Mouse (Mus musculus) adrenal gland, postnatal 10 days (tissue): ENCODE results near the gene Zfp982. TPM values are rescaled to one million over a fixed set of nuclear protein-coding genes. Genes with fewer than 3 reads are reported as not detected.
"Not testable (repeated sequence)": the region's sequence is repeated elsewhere in the genome, so short reads cannot be mapped to it uniquely, and the experiment has no call there.

Experiments
- DNase-seq: peaks from one replicate; pipeline ENCODE4 v3.0.0; 2021; ENCODE audit warnings: mixed read lengths
- long read RNA-seq, 2 experiments: library from polyadenylated mRNA; stranded (forward); transcript quantifications; one replicate each; pipeline ENCODE4 v2.0.0; 2021
- total RNA-seq, 2 experiments: library from RNA; stranded (reverse); gene quantifications; 2 replicates each; pipeline ENCODE4 v1.2.3; 2021

The Zfp982 gene
- total RNA-seq = 10 to 100 TPM in 1 of 2 experiments, 1 to 10 TPM in 1; 9.0 to 13.4 TPM
- long read RNA-seq, experiment 1, partial matches to known transcripts = 0 of 2 reads
- long read RNA-seq, experiment 1, other reads (novel, unspliced or antisense) = 2 of 2 reads
- long read RNA-seq, experiment 2, partial matches to known transcripts = 0 of 1 reads
- long read RNA-seq, experiment 2, other reads (novel, unspliced or antisense) = 1 of 1 reads

DNA sequence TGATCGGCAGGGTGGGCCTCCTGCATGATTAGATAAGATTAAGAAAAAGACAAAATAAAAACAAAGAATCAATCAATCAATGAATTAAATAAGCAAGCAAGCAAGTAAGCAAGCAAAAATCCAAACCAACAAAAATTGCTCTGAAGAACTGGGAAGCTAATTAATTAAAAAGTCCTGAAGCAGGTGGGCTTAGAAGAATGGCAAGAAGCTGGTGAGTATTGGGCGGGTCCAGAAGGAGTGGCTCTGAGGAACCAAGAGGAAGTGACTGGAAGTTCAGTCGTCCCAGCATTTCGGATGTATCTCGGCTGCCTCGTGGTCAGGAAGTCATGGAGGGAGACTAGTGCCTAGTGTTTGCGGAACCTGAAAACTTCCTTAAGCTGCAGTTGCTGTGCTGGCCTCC lies at the start of gene Zfp982:
Gene Zfp982 (plus strand): TSS at position 301 of the 400 bp plus-strand sequence.
- DNase-seq = not testable (repeated sequence)

DNA sequence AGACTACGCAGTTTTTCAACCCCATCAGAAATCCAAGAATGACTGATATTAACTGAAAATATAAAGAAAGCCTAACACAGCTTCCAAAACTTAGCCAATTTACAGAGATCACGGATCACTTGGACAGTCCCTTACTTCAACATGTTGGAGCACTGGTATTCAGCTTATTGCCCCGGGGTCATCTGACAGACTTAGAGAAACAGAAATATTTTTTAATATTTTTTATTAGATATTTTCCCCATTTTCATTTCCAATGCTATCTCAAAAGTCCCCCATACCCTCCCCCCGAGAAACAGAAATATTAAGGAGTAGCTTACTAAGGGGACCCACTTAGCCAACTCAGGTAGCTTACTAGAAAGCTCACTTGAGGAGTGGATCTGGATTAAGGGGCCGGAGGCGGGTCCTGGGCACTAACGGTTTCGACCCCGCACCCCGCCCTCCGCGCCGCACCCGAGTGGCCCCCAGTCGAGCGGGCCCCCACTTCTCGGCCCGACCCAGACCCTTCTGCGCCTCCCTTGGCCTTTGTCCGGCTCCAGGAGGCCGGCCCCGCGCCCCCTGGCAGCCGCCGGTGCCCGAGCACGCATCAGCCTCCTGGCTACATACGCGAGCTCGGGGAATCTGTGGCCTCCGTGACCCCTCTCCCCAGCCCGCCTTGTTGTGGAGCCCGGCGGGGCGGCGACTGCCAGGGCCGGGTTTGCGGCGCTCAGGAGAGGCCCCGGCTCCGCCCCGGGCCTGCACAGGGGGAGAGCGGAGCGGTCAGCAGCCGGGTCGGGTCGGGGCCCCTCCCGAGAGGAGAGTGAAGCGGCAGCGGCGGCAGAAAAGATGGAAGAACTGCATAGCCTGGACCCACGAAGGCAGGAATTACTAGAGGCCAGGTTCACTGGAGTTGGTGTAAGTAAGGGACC lies 49.3 kb upstream of the Zfp982 start:
- DNase-seq = peak; percentile 75

DNA sequence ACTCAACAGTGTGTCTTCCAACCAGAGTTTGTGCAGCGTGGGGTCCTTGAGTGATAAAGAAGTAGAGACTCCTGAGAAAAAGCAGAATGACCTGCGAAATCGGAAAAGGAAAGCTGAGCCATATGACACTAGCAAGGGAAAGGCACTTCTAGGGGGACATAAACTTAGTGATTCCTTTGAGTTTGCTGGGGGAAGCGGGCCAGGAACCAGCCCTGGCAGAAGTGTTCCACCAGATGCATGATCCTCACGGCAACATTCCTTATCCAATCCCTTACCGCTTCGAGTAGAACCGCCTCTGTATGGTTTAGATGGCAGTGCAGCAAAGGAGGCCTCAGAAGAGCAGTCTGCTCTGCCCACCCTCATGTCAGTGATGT lies 48.7 kb upstream of the Zfp982 start:
- peak; percentile 48 for DNase-seq

DNA sequence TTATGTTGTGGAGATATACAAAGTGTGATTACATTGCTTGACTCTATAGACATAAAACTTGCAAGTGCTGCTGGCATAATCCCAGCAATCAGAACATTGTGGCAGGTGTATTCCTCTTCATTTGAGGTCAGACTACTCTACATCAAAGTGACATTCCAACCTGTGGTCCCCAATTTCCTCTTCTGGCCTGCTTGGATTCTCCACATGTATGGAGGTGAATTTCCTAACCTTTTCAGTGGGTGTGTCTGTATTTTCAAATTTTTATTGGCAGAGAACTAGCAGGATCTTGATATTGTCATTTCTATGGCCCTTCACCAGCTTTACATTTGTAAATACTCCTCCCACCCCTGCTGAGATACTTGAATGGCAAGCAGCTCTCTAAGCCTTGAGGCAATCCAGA lies 46.8 kb upstream of the Zfp982 start:
- DNase-seq = not testable (repeated sequence)

DNA sequence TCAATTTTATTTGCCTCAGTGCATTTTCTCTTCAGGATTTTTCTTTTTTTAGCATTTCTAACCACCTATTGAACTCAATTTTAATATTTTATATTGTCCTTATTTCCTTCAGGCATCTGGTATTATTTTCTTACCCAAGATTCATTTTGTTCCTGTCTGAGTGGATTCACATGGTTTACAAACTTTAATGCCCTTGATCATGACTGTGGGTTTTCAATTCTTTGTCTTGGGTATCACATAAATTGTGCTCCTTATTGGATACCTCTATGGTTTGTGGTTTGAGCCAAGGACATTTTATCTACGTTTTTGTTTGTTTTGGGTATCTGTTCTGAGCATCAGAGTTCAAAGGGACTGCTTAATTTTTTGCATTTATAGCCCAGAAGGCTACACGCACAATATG lies 43.9 kb upstream of the Zfp982 start:
- DNase-seq = no peak

DNA sequence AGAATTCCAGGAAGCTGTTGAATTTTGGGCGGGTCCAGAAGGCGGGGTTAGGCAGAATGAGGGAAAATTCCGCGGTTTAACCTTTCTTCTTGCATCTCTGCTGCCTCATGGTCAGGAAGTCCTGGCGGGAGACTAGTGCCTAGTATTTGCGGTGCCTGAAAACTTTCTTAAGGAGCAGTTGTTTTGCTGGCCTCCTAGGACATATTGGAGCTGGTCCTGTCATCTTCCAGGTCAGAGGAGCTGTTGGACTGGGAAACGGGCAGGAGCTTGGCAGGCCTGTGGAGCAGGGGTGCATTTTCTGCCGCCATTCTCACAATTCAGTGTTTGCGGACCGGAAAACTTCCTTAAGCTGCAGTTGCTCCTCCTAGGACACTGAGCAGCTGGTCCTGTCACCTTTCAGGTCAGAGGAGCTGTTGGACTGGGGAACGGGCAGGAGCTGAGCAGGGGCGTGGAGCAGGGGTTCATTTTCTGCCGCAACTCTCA lies 43.1 kb upstream of the Zfp982 start:
- no peak for DNase-seq

DNA sequence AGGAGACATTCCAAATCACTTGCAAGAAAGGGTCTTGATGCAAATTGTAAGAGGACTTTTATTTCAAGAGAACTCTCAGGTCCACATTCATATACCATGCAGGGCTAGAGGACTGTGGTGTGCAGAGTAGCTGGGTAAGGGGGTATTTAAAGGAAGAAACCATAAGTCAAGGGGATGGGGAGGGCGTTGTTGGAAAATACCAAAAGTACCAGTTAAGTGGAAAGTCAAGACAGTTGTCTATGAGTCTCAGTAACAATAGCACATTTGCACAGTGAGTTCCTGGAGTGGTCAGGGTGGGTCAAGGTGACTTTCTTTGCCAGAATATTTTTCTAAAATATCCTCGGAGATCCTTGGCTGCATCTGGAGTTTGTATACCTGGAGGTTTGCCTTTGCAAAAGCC lies 42.2 kb upstream of the Zfp982 start:
- DNase-seq = not testable (repeated sequence)

DNA sequence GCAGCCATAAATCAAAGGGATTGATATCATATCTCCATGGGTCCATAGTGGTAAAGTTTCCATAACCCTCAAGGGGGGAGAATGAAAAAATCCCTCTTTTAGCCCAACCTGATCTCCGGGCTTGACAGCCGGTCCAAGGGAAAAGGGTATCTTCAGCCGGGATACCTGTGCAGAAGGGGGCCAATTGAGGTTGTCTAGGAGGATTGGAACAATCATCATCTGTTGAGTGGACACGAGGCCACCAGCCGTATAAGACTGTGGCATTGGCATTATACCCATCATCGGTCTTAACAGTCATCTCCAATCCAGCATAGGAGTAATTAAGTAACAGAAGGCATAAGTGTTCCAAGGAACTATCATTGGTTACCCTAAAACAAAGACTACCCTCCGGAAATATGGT lies 25.0 kb upstream of the Zfp982 start:
- DNase-seq = not testable (repeated sequence)

DNA sequence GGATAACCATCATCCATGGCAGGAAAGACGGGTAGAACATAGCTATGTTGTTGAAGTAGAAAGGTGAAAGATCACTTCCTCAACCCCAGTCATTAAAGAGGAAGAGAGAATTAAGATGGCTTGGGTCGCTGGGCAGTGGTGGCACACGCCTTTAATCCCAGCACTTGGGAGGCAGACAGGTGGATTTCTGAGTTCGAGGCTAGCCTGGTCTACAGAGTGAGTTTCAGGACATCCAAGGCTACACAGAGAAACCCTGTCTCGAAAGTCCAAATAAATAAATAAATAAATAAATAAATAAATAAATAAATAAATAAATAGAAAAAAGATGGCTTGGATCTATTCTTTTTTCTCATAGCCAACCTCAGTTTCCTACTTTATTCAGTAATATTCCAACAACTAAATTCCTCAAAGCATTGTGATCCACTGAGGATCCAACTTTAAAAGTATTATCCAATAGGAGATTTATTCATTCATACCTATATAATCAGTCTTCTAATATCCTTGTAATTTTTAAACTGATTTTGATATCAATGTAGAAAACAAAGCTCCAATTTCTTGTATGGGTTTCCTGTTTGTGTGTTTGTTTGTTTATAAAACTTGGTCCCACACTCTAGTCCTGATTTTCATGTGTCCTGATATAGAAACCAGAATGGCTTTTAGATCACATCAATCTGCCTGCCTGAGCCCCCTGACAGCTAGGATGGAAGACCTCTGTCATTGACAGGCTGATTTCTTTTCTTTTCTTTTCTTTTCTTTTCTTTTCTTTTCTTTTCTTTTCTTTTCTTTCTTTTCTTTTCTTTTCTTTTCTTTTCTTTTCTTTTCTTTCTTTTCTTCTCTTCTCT lies 6.8 kb downstream of the Zfp982 start:
- DNase-seq = not testable (repeated sequence)

DNA sequence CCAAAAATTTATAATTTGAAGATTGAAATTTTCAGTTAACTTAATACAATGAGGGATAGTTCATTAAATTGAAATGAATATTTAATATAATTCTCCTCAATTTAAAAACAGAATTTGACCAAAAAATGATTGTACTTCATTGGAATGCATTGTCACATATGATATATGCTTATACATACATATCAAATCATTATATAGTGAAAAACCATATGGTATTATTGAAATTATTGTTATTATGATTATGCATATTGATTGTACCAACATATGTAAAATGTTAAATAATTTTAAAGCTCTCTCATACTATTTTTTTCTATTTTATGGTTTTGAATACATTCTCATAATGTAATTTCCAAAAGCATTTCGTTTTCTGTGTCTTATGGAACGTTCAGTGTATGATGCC lies 17.0 kb downstream of the Zfp982 start:
- DNase-seq = no peak

DNA sequence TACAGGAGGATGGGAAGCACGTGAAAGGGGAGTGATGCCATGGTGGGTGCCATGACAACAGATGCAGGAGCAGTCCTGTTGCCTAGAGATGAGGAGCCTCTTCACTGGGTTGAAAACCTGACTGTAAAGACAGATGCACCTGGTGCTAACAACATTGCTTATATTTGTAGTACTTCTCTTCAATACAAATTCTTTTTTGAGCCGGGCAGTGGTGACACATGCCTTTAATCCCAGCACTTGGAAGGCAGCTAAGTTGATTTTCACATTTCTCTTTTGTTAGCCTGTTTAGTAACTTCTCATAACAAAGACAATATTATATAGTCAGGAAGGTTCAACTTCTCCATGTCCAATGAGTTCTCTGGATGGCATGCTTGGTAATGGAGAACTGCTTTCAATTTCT lies 26.8 kb downstream of the Zfp982 start:
- DNase-seq = no peak

DNA sequence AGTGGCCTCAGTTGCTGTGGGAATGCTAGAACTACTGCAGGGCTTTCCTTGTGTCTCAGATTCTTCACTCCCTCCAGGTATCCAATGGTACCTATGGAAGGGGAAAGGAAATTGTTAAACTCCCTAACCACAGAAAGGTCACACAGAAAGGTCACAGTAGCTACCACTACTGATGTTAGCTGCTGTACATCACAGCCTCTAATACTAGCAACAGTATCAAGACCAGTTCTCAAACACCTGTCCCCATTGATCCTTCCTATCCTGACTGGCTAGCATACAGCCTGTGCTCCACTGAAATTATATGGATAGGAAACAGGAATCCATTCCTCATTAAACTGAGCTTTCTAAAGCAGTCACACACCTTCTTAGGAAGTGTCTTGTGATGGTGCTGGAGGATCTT lies 27.9 kb downstream of the Zfp982 start:
- no peak for DNase-seq

DNA sequence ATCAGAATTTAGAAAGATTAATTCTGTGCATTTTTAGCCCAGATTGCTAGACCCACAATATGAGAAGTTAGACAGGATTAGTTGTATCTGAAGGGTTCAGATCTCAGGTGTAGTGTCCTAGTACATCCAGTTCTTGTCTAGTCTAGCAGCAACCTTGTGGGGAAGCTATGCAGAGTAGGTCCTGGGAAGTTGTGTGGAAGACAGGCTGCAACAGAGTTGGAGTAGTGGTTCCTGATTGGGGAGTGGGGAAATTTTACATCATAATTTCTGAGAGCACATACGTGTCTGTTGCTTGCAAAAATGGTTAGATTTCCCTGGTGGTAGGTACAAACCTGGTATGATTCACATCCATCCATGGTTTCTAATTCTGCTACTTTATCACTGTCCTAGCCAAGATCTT lies 32.9 kb downstream of the Zfp982 start:
- no peak for DNase-seq

DNA sequence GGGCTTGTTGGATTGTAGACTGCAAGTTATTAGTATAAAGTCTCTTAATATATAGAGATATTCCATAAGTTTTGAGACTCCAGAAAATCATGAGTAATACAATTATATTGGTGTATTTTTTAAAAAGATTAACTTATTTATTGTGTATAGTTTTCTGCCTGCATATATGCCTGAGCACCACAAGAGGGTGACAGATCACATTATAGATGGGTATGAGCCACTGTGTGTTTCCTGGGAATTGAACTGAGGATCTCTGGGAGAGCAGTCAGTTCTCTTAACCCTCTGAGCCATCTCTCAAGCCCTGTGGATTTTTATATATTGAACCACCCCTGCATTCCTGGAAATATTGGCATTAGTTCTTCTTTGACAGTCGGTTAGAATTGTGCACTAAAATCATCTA lies 38.1 kb downstream of the Zfp982 start:
- no peak for DNase-seq

DNA sequence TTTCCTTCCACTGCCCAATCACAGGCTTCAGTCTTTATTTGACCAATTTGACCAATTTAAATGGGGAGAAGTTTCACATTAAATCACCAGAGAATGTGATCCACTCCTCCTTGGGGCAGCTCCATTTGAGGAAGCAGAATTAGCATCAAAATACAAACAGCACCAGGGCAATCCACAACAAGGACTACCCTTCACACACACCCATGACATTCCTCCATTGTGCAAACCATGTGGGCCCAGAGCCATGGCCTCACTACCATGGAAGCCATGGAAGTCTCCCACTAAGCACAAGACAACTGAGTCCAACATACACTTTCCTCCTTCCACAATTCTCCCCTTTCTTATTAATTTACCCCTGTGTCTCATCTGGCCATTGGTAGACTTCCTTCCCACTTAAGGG lies 43.7 kb downstream of the Zfp982 start:
- DNase-seq = not testable (repeated sequence)

DNA sequence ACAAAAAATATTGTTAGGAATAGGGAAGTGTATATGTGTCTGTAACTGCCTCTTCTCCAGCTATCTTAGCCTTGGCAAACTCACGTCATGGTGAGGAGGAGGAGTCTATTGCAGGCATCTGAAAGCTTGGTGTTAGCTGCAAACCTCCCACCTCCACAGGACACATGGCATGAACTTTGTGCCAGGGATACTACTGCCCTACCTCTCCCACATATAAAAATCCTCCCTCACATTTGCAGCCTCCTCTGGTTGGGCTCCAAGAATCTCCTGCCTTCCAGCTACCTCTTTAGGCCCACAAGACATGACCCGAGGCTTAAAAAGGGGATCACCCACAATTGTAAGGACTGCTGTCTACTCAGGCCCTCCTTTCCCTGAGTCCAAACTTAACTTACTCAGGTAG lies 45.5 kb downstream of the Zfp982 start:
- DNase-seq = no peak

DNA sequence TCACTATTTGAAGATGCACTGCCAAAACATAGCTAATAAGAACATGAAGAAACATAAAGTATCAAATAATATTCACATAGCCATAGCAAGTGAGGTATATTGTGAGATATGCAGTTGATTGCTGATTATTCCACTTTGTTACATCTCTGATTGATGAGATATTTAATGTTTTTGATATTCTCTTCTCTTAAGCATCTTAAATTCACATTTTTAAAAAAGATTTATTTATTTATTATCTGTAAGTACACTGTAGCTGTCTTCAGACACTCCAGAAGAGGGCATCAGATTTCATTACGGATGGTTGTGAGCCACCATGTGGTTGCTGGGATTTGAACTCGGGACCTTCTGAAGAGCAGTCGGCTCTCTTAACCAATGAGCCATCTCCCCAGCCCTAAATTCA lies 47.7 kb downstream of the Zfp982 start, which contains the start of gene Gm16503:
Gene Gm16503 (plus strand): TSS at position 301 of the 400 bp plus-strand sequence.
- not testable (repeated sequence) for DNase-seq

DNA sequence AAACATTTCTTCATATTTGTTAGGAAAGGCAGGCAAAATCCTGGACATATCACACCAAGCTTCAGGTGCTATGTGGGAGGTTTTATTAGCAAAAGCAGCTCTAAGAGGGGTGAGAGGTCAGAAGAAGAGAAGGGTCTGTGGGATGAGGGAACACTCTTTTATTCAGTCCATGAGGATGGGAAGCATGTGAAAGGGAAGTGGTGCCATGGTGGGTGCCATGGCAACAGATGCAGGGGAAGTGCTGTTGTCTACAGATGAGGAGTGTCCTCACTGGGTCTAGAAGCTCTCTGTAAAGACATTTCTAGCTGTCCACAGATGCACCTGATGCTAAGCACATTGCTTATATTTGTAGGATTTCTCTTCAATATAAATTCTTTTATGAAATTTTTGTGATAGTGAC lies 48.9 kb downstream of the Zfp982 start:
- DNase-seq = no peak

DNA sequence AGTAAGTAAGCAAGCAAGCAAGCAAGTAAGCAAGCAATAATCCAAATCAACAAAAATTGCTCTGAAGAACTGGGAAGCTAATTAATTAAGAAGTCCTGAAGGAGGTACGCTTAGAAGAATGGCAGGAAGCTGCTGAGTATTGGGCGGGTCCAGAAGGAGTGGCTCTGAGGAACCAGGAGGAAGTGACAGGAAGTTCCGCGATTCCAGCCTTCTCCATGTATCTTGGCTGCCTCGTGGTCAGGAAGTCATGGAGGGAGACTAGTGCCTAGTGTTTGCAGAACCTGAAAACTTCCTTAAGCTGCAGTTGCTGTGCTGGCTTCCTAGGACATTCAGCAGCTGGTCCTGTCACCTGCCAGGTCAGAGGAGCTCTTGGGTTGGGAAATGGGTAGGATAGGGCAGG lies 60.9 kb downstream of the Zfp982 start, which contains the start of gene Zfp985:
Gene Zfp985 (plus strand): TSS at position 207 of the 400 bp plus-strand sequence.
- not testable (repeated sequence) for DNase-seq

DNA sequence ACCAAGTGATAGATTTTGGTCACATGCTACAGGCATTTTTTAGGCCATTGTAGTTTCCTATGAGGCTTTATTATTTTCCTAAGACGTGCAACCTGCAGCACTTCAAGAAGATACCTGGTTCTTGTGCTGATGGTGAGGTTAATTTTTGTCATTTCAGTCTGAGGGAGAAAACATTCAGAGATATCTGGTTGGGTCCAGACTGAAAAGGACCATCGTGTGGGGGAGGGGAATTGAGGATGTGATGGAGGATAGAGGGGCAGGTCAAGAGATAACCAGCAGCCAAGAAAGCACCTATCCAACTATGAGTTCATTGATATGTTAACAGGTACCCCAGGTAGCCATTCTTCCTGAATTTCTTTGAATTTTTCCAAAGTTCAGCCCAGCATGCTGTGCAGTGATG lies 62.1 kb downstream of the Zfp982 start:
- not testable (repeated sequence) for DNase-seq

DNA sequence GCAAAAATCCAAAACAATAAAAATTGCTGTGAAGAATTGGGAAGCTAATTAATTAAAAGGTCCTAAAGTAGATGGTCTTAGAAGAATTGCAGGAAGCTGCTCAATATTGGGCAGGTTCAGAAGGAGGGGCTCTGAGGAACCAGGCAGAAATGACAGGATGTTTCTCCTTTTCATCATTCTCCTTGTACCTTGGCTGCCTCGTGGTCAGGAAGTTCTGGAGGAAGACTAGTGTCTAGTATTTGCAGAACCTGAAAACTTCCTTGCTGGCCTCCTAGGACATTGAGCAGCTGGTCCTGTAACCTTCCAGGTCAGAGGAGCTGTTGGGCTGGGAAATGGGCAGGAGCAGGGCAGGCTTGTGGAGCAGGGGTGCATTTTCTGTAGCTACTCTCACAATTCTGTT lies 64.7 kb downstream of the Zfp982 start:
- not testable (repeated sequence) for DNase-seq

DNA sequence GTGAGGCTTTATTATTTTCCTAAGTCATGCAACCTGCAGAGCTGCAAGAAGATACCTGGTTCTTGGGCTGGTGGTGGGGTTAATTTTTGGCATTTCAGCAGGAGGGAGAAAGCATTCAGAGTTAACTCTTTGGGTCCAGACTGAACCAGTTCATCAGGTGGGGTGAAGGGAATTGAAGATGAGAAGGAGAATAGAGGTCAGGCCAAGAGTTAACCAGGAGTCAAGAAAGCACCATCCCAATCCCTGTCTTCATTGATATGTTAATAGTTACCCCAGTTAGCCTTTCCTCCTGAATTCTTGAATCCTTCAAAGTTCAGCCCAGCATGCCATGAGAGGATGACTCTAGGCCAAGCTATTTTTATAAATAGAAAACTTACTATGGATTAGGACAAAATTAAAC lies 65.8 kb downstream of the Zfp982 start:
- DNase-seq = not testable (repeated sequence)
